Mouse (Mus musculus) bone marrow, adult 2 months (tissue): Measurements from ENCODE around the gene Gm9803.

ENCODE experiments used
- CTCF ChIP-seq: fragments of 200-500 bp; IDR thresholded peaks from 2 replicates; pipeline ENCODE4 v1.5.1; 2011; ENCODE audit warnings: low read length, control low read depth; ENCODE audit not compliant: control insufficient read depth, insufficient read depth
- POLR2A ChIP-seq: fragments of 200-500 bp; IDR thresholded peaks from 2 replicates; pipeline ENCODE4 v1.6.1; 2011; ENCODE audit warnings: low read depth, mild to moderate bottlenecking, control low read depth, low read length, borderline replicate concordance; ENCODE audit not compliant: control insufficient read depth

GRCm38 (mm10) chr10:43504291-43504690 is 19.6 kb upstream of the Gm9803 start:
- TF ChIP-seq POLR2A (no peak), CTCF (no peak)
